Mouse (Mus musculus) cerebellum, adult 2 months (tissue): Measurements from ENCODE around the gene Cenpq.

Source experiments
- CTCF ChIP-seq: fragments of 200-500 bp; IDR thresholded peaks from 2 replicates; pipeline ENCODE4 v1.5.1; 2011; ENCODE audit warnings: low read depth, mild to moderate bottlenecking, control low read depth, low read length, moderate library complexity, borderline replicate concordance; ENCODE audit not compliant: insufficient read depth
- POLR2A ChIP-seq: fragments of 200-500 bp; IDR thresholded peaks from 2 replicates; pipeline ENCODE4 v1.6.1; 2011; ENCODE audit warnings: low read length, control low read depth, borderline replicate concordance; ENCODE audit not compliant: insufficient read depth

DNA sequence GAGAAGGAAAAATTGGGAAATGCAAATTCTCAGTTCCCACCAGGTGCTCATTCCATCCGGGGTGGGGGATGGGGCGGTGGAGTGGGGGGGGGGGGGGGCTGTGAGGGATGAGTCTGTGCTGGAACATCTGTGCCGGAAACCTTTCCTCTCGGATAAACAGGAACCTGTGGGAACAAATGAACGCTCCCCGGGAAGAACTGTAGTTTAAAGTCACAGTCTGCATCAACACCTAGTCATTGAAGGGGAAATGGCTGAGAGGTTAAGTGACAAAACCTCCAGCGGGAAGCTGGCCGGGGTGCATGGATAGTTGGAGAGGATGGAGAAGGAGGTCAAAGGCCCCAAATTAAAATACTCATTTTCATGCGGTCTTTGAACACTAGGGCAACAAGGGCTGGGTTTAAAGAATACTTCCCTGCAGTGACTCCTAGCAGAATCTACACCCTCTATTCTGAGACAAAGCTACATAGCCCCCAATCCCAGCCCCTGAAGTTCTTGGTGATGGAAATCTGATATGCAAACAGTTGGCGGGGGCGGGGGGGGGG, 30.7 kb downstream of the Cenpq start:
- no peak for TF ChIP-seq POLR2A
- no peak for TF ChIP-seq CTCF
